Mouse (Mus musculus) CH12.LX (cell line): ENCODE data around the gene Krt2. TPM values are rescaled to one million over a fixed set of nuclear protein-coding genes. Genes with fewer than 3 reads are reported as not detected.

Source experiments
- DNase-seq: peaks from one replicate; pipeline ENCODE4 v3.0.0-alpha.2; 2013; ENCODE audit errors: extremely low read depth
- H3K27ac ChIP-seq: 2 replicates; pipeline ENCODE4 v1.5.1; 2012; ENCODE audit warnings: low read depth, mild to moderate bottlenecking, control low read depth, moderate library complexity; ENCODE audit not compliant: insufficient read depth
- H3K27me3 ChIP-seq: replicated peaks from 2 replicates; pipeline ENCODE3; 2012; ENCODE audit warnings: inconsistent platforms
- H3K36me3 ChIP-seq, 2 experiments: replicated peaks in 1 of 2; 2 replicates each; pipeline versions ENCODE3 to v1.6.1; 2012; ENCODE audit warnings: inconsistent platforms in 1 of 2, low read length in 1 of 2, mild to moderate bottlenecking in 1 of 2, mixed read lengths in 1 of 2, moderate library complexity in 1 of 2; ENCODE audit not compliant: control insufficient read depth in 1 of 2, insufficient read depth in 1 of 2
- H3K4me1 ChIP-seq, 2 experiments: 2 replicates each; pipeline ENCODE4 v1.6.1; 2012; ENCODE audit warnings: inconsistent platforms in 1 of 2, moderate library complexity in 1 of 2; ENCODE audit not compliant: insufficient read depth in 2 of 2, control insufficient read depth in 1 of 2
- H3K4me2 ChIP-seq: 2 replicates; pipeline ENCODE4 v1.6.1; 2012; ENCODE audit warnings: low read depth, mild to moderate bottlenecking, control low read depth; ENCODE audit not compliant: poor library complexity, insufficient read depth, severe bottlenecking
- H3K4me3 ChIP-seq, 3 experiments: fragments of 150-350 bp in 1 of 3; sonication (generic) in 1 of 3; replicated peaks in 1 of 3; 2 replicates each; pipeline versions ENCODE3 to v1.5.1; 2011 to 2012; ENCODE audit warnings: low read depth in 2 of 3, low read length in 2 of 3, mild to moderate bottlenecking in 2 of 3, moderate library complexity in 2 of 3, control low read depth in 1 of 3, improper control_type of control experiment in 1 of 3, inconsistent platforms in 1 of 3, mixed read lengths in 1 of 3; ENCODE audit not compliant: poor library complexity in 1 of 3
- H3K79me2 ChIP-seq: replicated peaks from 2 replicates; pipeline ENCODE4 v1.6.1; 2012; ENCODE audit warnings: mild to moderate bottlenecking, moderate library complexity; ENCODE audit not compliant: control insufficient read depth, poor library complexity, insufficient read depth, severe bottlenecking; ENCODE audit errors: extremely low read depth
- H3K9ac ChIP-seq: 2 replicates; pipeline ENCODE4 v1.6.1; 2012; ENCODE audit warnings: low read depth, mild to moderate bottlenecking, control low read depth, moderate library complexity; ENCODE audit not compliant: insufficient read depth
- H3K9me3 ChIP-seq: replicated peaks from 2 replicates; pipeline ENCODE3; 2012; ENCODE audit warnings: low read length, inconsistent platforms, mixed read lengths
- BHLHE40 ChIP-seq: IDR thresholded peaks from 2 replicates; pipeline ENCODE4 v1.6.1; 2011; ENCODE audit warnings: mild to moderate bottlenecking, low read depth, low read length, improper control_type of control experiment
- CTCF ChIP-seq, 2 experiments: IDR thresholded peaks in 1 of 2; conservative IDR thresholded peaks in 1 of 2; 2 replicates each; pipeline ENCODE4 v1.5.1; 2011 to 2012; ENCODE audit warnings: low read depth in 2 of 2, low read length in 2 of 2, improper control_type of control experiment in 1 of 2, inconsistent platforms in 1 of 2, mild to moderate bottlenecking in 1 of 2, moderate library complexity in 1 of 2
- EP300 ChIP-seq: IDR thresholded peaks from 2 replicates; pipeline ENCODE4 v1.6.1; 2011; ENCODE audit warnings: low read length, improper control_type of control experiment
- ETS1 ChIP-seq: conservative IDR thresholded peaks from 2 replicates; pipeline ENCODE4 v1.6.1; 2012; ENCODE audit warnings: low read depth, mild to moderate bottlenecking, inconsistent platforms, low read length, improper control_type of control experiment, moderate library complexity
- HCFC1 ChIP-seq: IDR thresholded peaks from 2 replicates; pipeline ENCODE4 v1.6.1; 2012; ENCODE audit warnings: low read depth, mild to moderate bottlenecking, inconsistent platforms, low read length, improper control_type of control experiment
- IRF4 ChIP-seq: IDR thresholded peaks from 2 replicates; pipeline ENCODE4 v1.6.1; 2014; ENCODE audit warnings: low read depth, mild to moderate bottlenecking, inconsistent platforms, low read length, improper control_type of control experiment
- KAT2A ChIP-seq: IDR thresholded peaks from 2 replicates; pipeline ENCODE4 v1.6.1; 2012; ENCODE audit warnings: low read length, improper control_type of control experiment, inconsistent platforms; ENCODE audit not compliant: insufficient replicate concordance
- MAFK ChIP-seq: IDR thresholded peaks from 2 replicates; pipeline ENCODE4 v1.6.1; 2011; ENCODE audit warnings: low read length, improper control_type of control experiment; ENCODE audit not compliant: insufficient replicate concordance
- MAX ChIP-seq: IDR thresholded peaks from 2 replicates; pipeline ENCODE4 v1.6.1; 2011; ENCODE audit warnings: low read length, improper control_type of control experiment
- MAZ ChIP-seq: IDR thresholded peaks from 2 replicates; pipeline ENCODE4 v1.6.1; 2012; ENCODE audit warnings: low read depth, mild to moderate bottlenecking, inconsistent platforms, low read length, improper control_type of control experiment, moderate library complexity
- MEF2A ChIP-seq: IDR thresholded peaks from 2 replicates; pipeline ENCODE4 v1.6.1; 2014; ENCODE audit warnings: low read depth, mild to moderate bottlenecking, inconsistent platforms, low read length, improper control_type of control experiment, borderline replicate concordance
- MXI1 ChIP-seq: IDR thresholded peaks from 2 replicates; pipeline ENCODE4 v1.6.1; 2011; ENCODE audit warnings: mild to moderate bottlenecking, low read depth, low read length, improper control_type of control experiment
- MYC ChIP-seq: IDR thresholded peaks from 2 replicates; pipeline ENCODE4 v1.6.1; 2011; ENCODE audit warnings: low read depth, mild to moderate bottlenecking, improper control_type of control experiment, low read length
- NRF1 ChIP-seq: IDR thresholded peaks from 2 replicates; pipeline ENCODE4 v1.6.1; 2014; ENCODE audit warnings: low read depth, mild to moderate bottlenecking, inconsistent platforms, low read length, improper control_type of control experiment, moderate library complexity
- PAX5 ChIP-seq: IDR thresholded peaks from 2 replicates; pipeline ENCODE4 v1.6.1; 2012; ENCODE audit warnings: low read length, inconsistent platforms, mixed read lengths
- POLR2A ChIP-seq: IDR thresholded peaks from 2 replicates; pipeline ENCODE4 v1.6.1; 2011; ENCODE audit warnings: low read depth, mild to moderate bottlenecking, improper control_type of control experiment, low read length
- RAD21 ChIP-seq: IDR thresholded peaks from 2 replicates; pipeline ENCODE4 v1.6.1; 2011; ENCODE audit warnings: low read depth, mild to moderate bottlenecking, low read length, improper control_type of control experiment, moderate library complexity
- RCOR1 ChIP-seq: conservative IDR thresholded peaks from 2 replicates; pipeline ENCODE4 v1.6.1; 2012; ENCODE audit warnings: low read depth, mild to moderate bottlenecking, inconsistent platforms, low read length, improper control_type of control experiment
- TBP ChIP-seq: conservative IDR thresholded peaks from 2 replicates; pipeline ENCODE4 v1.6.1; 2011; ENCODE audit warnings: low read depth, low read length, improper control_type of control experiment
- USF1 ChIP-seq: IDR thresholded peaks from 2 replicates; pipeline ENCODE4 v1.6.1; 2014; ENCODE audit warnings: low read depth, mild to moderate bottlenecking, inconsistent platforms, low read length, improper control_type of control experiment
- USF2 ChIP-seq: conservative IDR thresholded peaks from 2 replicates; pipeline ENCODE4 v1.6.1; 2011; ENCODE audit warnings: low read depth, low read length, improper control_type of control experiment
- ZKSCAN1 ChIP-seq: IDR thresholded peaks from 2 replicates; pipeline ENCODE4 v1.6.1; 2012; ENCODE audit warnings: low read depth, inconsistent platforms, low read length, improper control_type of control experiment, borderline replicate concordance
- ZNF384 ChIP-seq: IDR thresholded peaks from 2 replicates; pipeline ENCODE4 v1.6.1; 2012; ENCODE audit warnings: low read depth, low read length, improper control_type of control experiment, inconsistent platforms
- dilution Hi-C: fragments of 300-500 bp; cut with MboI; formaldehyde crosslinking; loops from 2 replicates; pipeline ENCODE4 v1.14.3; 2020; ENCODE audit warnings: low sequenced_read_pairs; ENCODE audit not compliant: extremely low pct_unique_long_range_greater_than_20kb, extremely low pct_ligation_motif_present
- in situ Hi-C: fragments of 300-500 bp; cut with MboI; formaldehyde crosslinking; loops from 3 replicates; pipeline ENCODE4 v1.14.3; 2019; ENCODE audit warnings: low sequenced_read_pairs, low pct_ligation_motif_present, low pct_unique_long_range_greater_than_20kb, mixed read lengths
- polyA plus RNA-seq: library from polyadenylated mRNA; unstranded; fragments of >175 nt; gene quantifications from 2 replicates; pipeline ENCODE4 v1.2.1, GENCODE M21; 2012; ENCODE audit warnings: low read depth; ENCODE audit not compliant: insufficient read length
- total RNA-seq, 2 experiments: library from RNA; depleted of rRNA; stranded (reverse); fragments of 300-350 nt in 1 of 2; fragments of >200 nt in 1 of 2; gene quantifications; 2 replicates each; pipeline ENCODE4 v1.2.3; 2012 to 2014

The Krt2 gene
- total and polyA plus RNA-seq, 3 experiments, result not detected

GRCm38 (mm10) chr15:101821786-101822185, 3.8 kb upstream of the Krt2 start:
- TF ChIP-seq BHLHE40, result no peak
- TF ChIP-seq POLR2A, result no peak
- no peak for TF ChIP-seq EP300
- no peak for TF ChIP-seq KAT2A
- TF ChIP-seq USF2, result no peak
- TF ChIP-seq MEF2A, result no peak
- no peak for TF ChIP-seq MYC
- no peak for TF ChIP-seq MXI1
- DNase-seq, result no peak
- H3K27me3 ChIP-seq, result peaks cover 91% of the 10 kb centered on the region
- in situ Hi-C loops, result no loop called here
- dilution Hi-C loops, result no loop called here
- no peaks in the 10 kb centered on the region for H3K79me2 ChIP-seq
- H3K9ac ChIP-seq, result no peak overlapping the region
- no peaks in the 10 kb centered on the region for H3K9me3 ChIP-seq
- H3K27ac ChIP-seq, result no peak overlapping the region
- no peak overlapping the region for H3K4me2 ChIP-seq
- H3K4me1 ChIP-seq, result peaks cover 0 to 3% of the 10 kb centered on the region in 2 experiments; a peak in 1 of 4 replicates
- no peaks in the 10 kb centered on the region for H3K36me3 ChIP-seq
- H3K4me3 ChIP-seq, result no peak overlapping the region

GRCm38 (mm10) chr15:101803052-101803822, 14.7 kb downstream of the Krt2 start:
- TF ChIP-seq MAZ (no peak), RAD21 (no peak), CTCF (conservative IDR thresholded peaks at IDR 0.05 in 1 of 2, IDR thresholded peaks at IDR 0.05 in 1 of 2; ENCODE audit: low read depth in 2 of 2, low read length in 2 of 2) (no peak), PAX5 (no peak), BHLHE40 (no peak), USF2 (no peak), TBP (no peak), RCOR1 (no peak), HCFC1 (no peak), MAX (no peak), ETS1 (no peak), ZKSCAN1 (no peak), IRF4 (no peak), ZNF384 (no peak), NRF1 (no peak), USF1 (no peak), MAFK (no peak)
- TF ChIP-seq, all 38 proteins: peak for 0
- in situ Hi-C loops, result no loop called here

More at GRCm38 (mm10) chr15:101803052-101803822, 14.7 kb downstream of the Krt2 start:
- Histone ChIP-seq H3K9me3 (no peaks in the 10 kb centered on the region), H3K27me3 (peaks cover 91% of the 10 kb centered on the region), H3K36me3 (no peaks in the 10 kb centered on the region), H3K27ac (no peak overlapping the region), H3K9ac (no peak overlapping the region), H3K79me2 (no peaks in the 10 kb centered on the region), H3K4me2 (no peak overlapping the region), H3K4me3 (no peak overlapping the region), H3K4me1 (no peaks in the 10 kb centered on the region)
- no peak for DNase-seq
- dilution Hi-C loops, result no loop called here
